In the genomic region with DNA sequence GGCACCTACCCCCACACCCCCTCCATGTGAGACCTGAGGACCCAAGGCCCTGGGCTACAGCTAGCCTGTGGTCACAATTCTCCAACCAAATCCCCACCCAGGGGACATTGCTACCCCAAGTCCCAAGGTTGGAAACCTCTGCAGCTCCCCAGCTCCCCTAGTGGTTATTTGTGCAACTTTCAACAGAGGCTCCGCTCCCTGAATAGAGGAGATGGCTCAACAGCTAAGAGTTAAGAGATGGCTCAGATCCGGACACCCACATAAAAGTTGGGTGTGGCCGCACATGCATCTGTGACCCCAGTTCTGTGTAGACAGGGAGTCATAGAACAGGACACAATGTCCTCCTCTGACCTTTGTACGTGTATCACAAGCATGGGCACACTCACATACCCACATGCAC, we compare ENCODE assay signal across 9 mouse cellular contexts. TPM values are rescaled to one million over a fixed set of nuclear protein-coding genes. Genes with fewer than 3 reads are reported as not detected.
A peak's percentile ranks its signal among the peaks of the same experiment; 100 is the strongest.
DNase-seq lines count a peak whose midpoint lies in the region; ATAC-seq and TF ChIP-seq lines count a peak whose summit lies in the region.
"Had no signal": no experiment of that assay in that cellular context is flagged by ENCODE, and none has a peak within 500 bp of the region (broad histone marks: within the 10 kb centered on the region; RNA-seq: fewer than 3 reads in every experiment).

No protein-coding gene starts in this region.

- H3K27ac ChIP-seq in kidney, postnatal 0 days, result 0 out of 2 replicates have a peak overlapping the region, but pooled peaks have one; percentile 6
- no peak overlapping the region for H3K27ac ChIP-seq in ES-Bruce4 (ENCODE audit: insufficient read depth, low read length)
- H3K27ac ChIP-seq: heart, embryonic 15.5 days; macrophage had no signal

- peaks cover 34% of the 10 kb centered on the region for H3K4me1 ChIP-seq in kidney, postnatal 0 days (replicated peaks; ENCODE audit: insufficient read depth, low read length)
- peaks cover 2% of the 10 kb centered on the region for H3K4me1 ChIP-seq in ES-Bruce4 (ENCODE audit: control insufficient read depth, insufficient read depth, low read length)

- intact Hi-C loops in gastrocnemius, postnatal 14 days (cut with DNase I; ENCODE audit: low total_unique reads), result no loop called here
- intact Hi-C loops in left cerebral cortex, postnatal 36 days (cut with DNase I), result no loop called here

- H3K9ac ChIP-seq in kidney, postnatal 0 days (ENCODE audit: low read depth, low read length), result no peak overlapping the region
- H3K9ac ChIP-seq in ES-Bruce4 (ENCODE audit: low read depth, poor library complexity, severe bottlenecking), result no peak overlapping the region
- H3K9ac ChIP-seq: heart, embryonic 15.5 days had no signal

- H3K9me3 ChIP-seq in kidney, postnatal 0 days (replicated peaks; ENCODE audit: low read length), result no peaks in the 10 kb centered on the region
- H3K9me3 ChIP-seq in ES-Bruce4 (replicated peaks; ENCODE audit: control insufficient read depth, insufficient read depth, low read length, poor library complexity, severe bottlenecking), result no peaks in the 10 kb centered on the region
- H3K9me3 ChIP-seq: heart, embryonic 15.5 days had no signal

- TF ChIP-seq POLR2A in ES-Bruce4 (IDR thresholded peaks at IDR 0.05; ENCODE audit: insufficient read depth, low read length), result no peak
- no peak for TF ChIP-seq POLR2A in brain, embryonic 14.5 days (IDR thresholded peaks at IDR 0.05; ENCODE audit: borderline replicate concordance, extremely low read depth, insufficient read depth, insufficient read length, poor library complexity, severe bottlenecking)

- ATAC-seq in kidney, postnatal 0 days (replicated peaks; ENCODE audit: low FRiP score, low read depth), result peak; percentile 12; the same call in 1 of the 2 replicates
- ATAC-seq in megakaryocyte progenitor cell, adult 5-6 weeks (replicated peaks; ENCODE audit: poor library complexity), result peak; percentile 70

- no peak overlapping the region for H3K4me2 ChIP-seq in kidney, postnatal 0 days (ENCODE audit: low read length)
- H3K4me2 ChIP-seq: heart, embryonic 15.5 days had no signal

- TF ChIP-seq CTCF in kidney, postnatal 0 days (IDR thresholded peaks at IDR 0.05; ENCODE audit: low read depth), result peak; percentile 66
- peak; percentile 34 for TF ChIP-seq CTCF in ES-Bruce4 (IDR thresholded peaks at IDR 0.05; ENCODE audit: low read depth, low read length)
- TF ChIP-seq CTCF in brain, embryonic 14.5 days (IDR thresholded peaks at IDR 0.05; ENCODE audit: borderline replicate concordance, extremely low read depth, insufficient read depth, insufficient read length), result peak; percentile 60; the same call in 1 of the 2 replicates

- H3K36me3 ChIP-seq in kidney, postnatal 0 days (ENCODE audit: insufficient read depth, low read length), result no peaks in the 10 kb centered on the region
- no peaks in the 10 kb centered on the region for H3K36me3 ChIP-seq in ES-Bruce4 (ENCODE audit: control insufficient read depth, insufficient read depth, low read length, poor library complexity, severe bottlenecking)
- H3K36me3 ChIP-seq: heart, embryonic 15.5 days had no signal

- H3K27me3 ChIP-seq in kidney, postnatal 0 days (ENCODE audit: insufficient read depth, low read length), result no peaks in the 10 kb centered on the region
- no peaks in the 10 kb centered on the region for H3K27me3 ChIP-seq in ES-Bruce4 (ENCODE audit: control insufficient read depth, insufficient read depth, low read length, poor library complexity, severe bottlenecking)
- H3K27me3 ChIP-seq: heart, embryonic 15.5 days had no signal

- 89% methylated on average over 4 of the region's 4 CpGs for WGBS in kidney, postnatal 0 days

- TF ChIP-seq EP300 in ES-Bruce4 (IDR thresholded peaks at IDR 0.05; ENCODE audit: insufficient read depth, low read depth, low read length), result no peak

- no peak for DNase-seq in kidney, postnatal 0 days (ENCODE audit: low spot score)
- no peak for DNase-seq in kidney, postnatal 4 days
- DNase-seq in brain, embryonic 14.5 days (ENCODE audit: low read depth), result no peak
- DNase-seq in gastrocnemius, postnatal 14 days, result no peak
- DNase-seq in left cerebral cortex, postnatal 36 days (ENCODE audit: low spot score in 2 of 2), result no peak

- H3K4me3 ChIP-seq in kidney, postnatal 0 days (replicated peaks; ENCODE audit: low read depth, low read length), result no peak overlapping the region
- H3K4me3 ChIP-seq in ES-Bruce4 (ENCODE audit: low read depth, low read length), result no peak overlapping the region
- H3K4me3 ChIP-seq: heart, embryonic 15.5 days had no signal

RNA-seq across cellular contexts. Expression of a gene that starts 33.8 kb away (rescaled TPM):
- 33.2 and 36.6 TPM in 2 replicates for polyA plus RNA-seq in kidney, postnatal 0 days (2015; fragmentation: Nextera tagmentation; extraction: Ambion mirVana)
- 95.4 and 135 TPM in 2 replicates for polyA plus RNA-seq in ES-Bruce4 (2011; ENCODE audit: insufficient read depth, insufficient read length, low read depth, missing spikeins)
- 26.2 and 29.7 TPM in 2 replicates for polyA plus RNA-seq in brain, embryonic 14.5 days (2012; rRNA removed)
- total RNA-seq in megakaryocyte progenitor cell, adult 5-6 weeks (2015), result 97.1 and 100 TPM in 2 replicates
- total RNA-seq in megakaryocyte progenitor cell, adult 5-6 weeks (2017), result 73.4 and 76.7 TPM in 2 replicates
- 10 to 100 TPM; 24.7 to 29.7 TPM for total RNA-seq in gastrocnemius, postnatal 14 days (2021)
- 10 to 100 TPM; 59.9 to 60.6 TPM for total RNA-seq in left cerebral cortex, postnatal 36 days (2021)
